Mouse (Mus musculus): ENCODE measurements around the gene Zwilch. TPM values are rescaled to one million over a fixed set of nuclear protein-coding genes. Genes with fewer than 3 reads are reported as not detected.
"Not testable (repeated sequence)": the region's sequence is repeated elsewhere in the genome, so short reads cannot be mapped to it uniquely, and the experiment has no call there.

The Zwilch gene
- under 1 TPM; 0.43 to 0.62 TPM for total RNA-seq (2021)
- long read RNA-seq, experiment 1, partial matches to known transcripts, result 0 of 1 reads
- long read RNA-seq, experiment 1, other reads (novel, unspliced or antisense), result 1 of 1 reads
- long read RNA-seq, experiment 2, result 0 reads

GRCm38 (mm10) chr9:64172816-64173665 is at the start of gene Zwilch, which contains the start of gene Rpl4:
TSS of gene Zwilch (minus strand) at chr9:64173104.
TSS of gene Rpl4 (plus strand) at chr9:64173375.
- DNase-seq (ENCODE audit: low spot score), result peak; percentile 83

- no peak for DNase-seq (ENCODE audit: low spot score)
Observed at GRCm38 (mm10) chr9:64222098-64222497, 49.2 kb upstream of the Zwilch start.

- DNase-seq (ENCODE audit: low spot score), result no peak
Observed at GRCm38 (mm10) chr9:64221480-64221879, 48.6 kb upstream of the Zwilch start.

- no peak for DNase-seq (ENCODE audit: low spot score)
Observed at GRCm38 (mm10) chr9:64220603-64221002, 47.7 kb upstream of the Zwilch start.

GRCm38 (mm10) chr9:64219772-64220420 is 47.0 kb upstream of the Zwilch start:
- DNase-seq (ENCODE audit: low spot score), result no peak

GRCm38 (mm10) chr9:64219305-64219704 is 46.4 kb upstream of the Zwilch start:
- no peak for DNase-seq (ENCODE audit: low spot score)

GRCm38 (mm10) chr9:64217887-64218286 is 45.0 kb upstream of the Zwilch start:
- no peak for DNase-seq (ENCODE audit: low spot score)

- DNase-seq (ENCODE audit: low spot score), result no peak
Observed at GRCm38 (mm10) chr9:64216641-64217040, 43.7 kb upstream of the Zwilch start.

- no peak for DNase-seq (ENCODE audit: low spot score)
Observed at GRCm38 (mm10) chr9:64216090-64216489, 43.2 kb upstream of the Zwilch start.

GRCm38 (mm10) chr9:64214452-64214851 is 41.5 kb upstream of the Zwilch start:
- DNase-seq (ENCODE audit: low spot score), result no peak

- no peak for DNase-seq (ENCODE audit: low spot score)
Observed at GRCm38 (mm10) chr9:64207509-64208084, 34.7 kb upstream of the Zwilch start.

GRCm38 (mm10) chr9:64202866-64203265 is 30.0 kb upstream of the Zwilch start:
- no peak for DNase-seq (ENCODE audit: low spot score)

GRCm38 (mm10) chr9:64202331-64202730 is 29.4 kb upstream of the Zwilch start:
- no peak for DNase-seq (ENCODE audit: low spot score)

GRCm38 (mm10) chr9:64199897-64200296 is 27.0 kb upstream of the Zwilch start:
- DNase-seq (ENCODE audit: low spot score), result no peak

- not testable (repeated sequence) for DNase-seq (ENCODE audit: low spot score)
Observed at GRCm38 (mm10) chr9:64198763-64199418, 26.0 kb upstream of the Zwilch start.

GRCm38 (mm10) chr9:64198068-64198762 is 25.3 kb upstream of the Zwilch start:
- DNase-seq (ENCODE audit: low spot score), result no peak

GRCm38 (mm10) chr9:64197524-64197923 is 24.6 kb upstream of the Zwilch start:
- no peak for DNase-seq (ENCODE audit: low spot score)

GRCm38 (mm10) chr9:64195554-64195953 is 22.6 kb upstream of the Zwilch start:
- no peak for DNase-seq (ENCODE audit: low spot score)

- no peak for DNase-seq (ENCODE audit: low spot score)
Observed at GRCm38 (mm10) chr9:64193879-64194278, 21.0 kb upstream of the Zwilch start.

GRCm38 (mm10) chr9:64184166-64184840 is 11.4 kb upstream of the Zwilch start:
- DNase-seq (ENCODE audit: low spot score), result no peak
